Mouse (Mus musculus): ENCODE data around the gene Dnajc5. TPM values are rescaled to one million over a fixed set of nuclear protein-coding genes. Genes with fewer than 3 reads are reported as not detected.

Gene Dnajc5
- 245 and 250 TPM in 2 replicates for polyA plus RNA-seq (2014; fragmentation: Nextera tagmentation; extraction: Ambion mirVana)

- Histone ChIP-seq H3K27me3 (ENCODE audit: control insufficient read depth, insufficient read depth, low read length) (no peaks in the 10 kb centered on the region), H3K36me3 (ENCODE audit: control insufficient read depth, insufficient read depth, low read length) (peaks cover 18% of the 10 kb centered on the region), H3K4me2 (ENCODE audit: low read depth, low read length) (peak within 1 kb of the TSS; percentile 70), H3K4me1 (ENCODE audit: control insufficient read depth, insufficient read depth, low read length) (peaks cover 20% of the 10 kb centered on the region), H3K9me3 (ENCODE audit: control insufficient read depth, low read length) (no peaks in the 10 kb centered on the region), H3K27ac (ENCODE audit: low read depth, low read length) (peak within 1 kb of the TSS; percentile 94), H3K4me3 (ENCODE audit: low read depth, low read length) (peak within 1 kb of the TSS; percentile 95), H3K9ac (replicated peaks; ENCODE audit: low read depth, low read length) (peak within 1 kb of the TSS; percentile 80)
- peak; percentile 97 for ATAC-seq (ENCODE audit: low read depth)
- 0% methylated on average over 74 of the region's 74 CpGs for WGBS
Observed at GRCm38 (mm10) chr2:181520118-181520935, at the start of gene Dnajc5. Dnajc5 (plus strand) TSS chr2:181520485.

GRCm38 (mm10) chr2:181471246-181471645 lies 49.0 kb upstream of the Dnajc5 start:
- no peak for ATAC-seq (ENCODE audit: low read depth)
- no peak overlapping the region for H3K9ac ChIP-seq (replicated peaks; ENCODE audit: low read depth, low read length)

GRCm38 (mm10) chr2:181472256-181472827 lies 47.9 kb upstream of the Dnajc5 start:
- Histone ChIP-seq H3K27me3 (ENCODE audit: control insufficient read depth, insufficient read depth, low read length) (no peaks in the 10 kb centered on the region), H3K27ac (ENCODE audit: low read depth, low read length) (no peak overlapping the region), H3K36me3 (ENCODE audit: control insufficient read depth, insufficient read depth, low read length) (no peaks in the 10 kb centered on the region), H3K4me2 (ENCODE audit: low read depth, low read length) (no peak overlapping the region), H3K9me3 (ENCODE audit: control insufficient read depth, low read length) (no peaks in the 10 kb centered on the region), H3K4me3 (ENCODE audit: low read depth, low read length) (no peak overlapping the region), H3K4me1 (ENCODE audit: control insufficient read depth, insufficient read depth, low read length) (no peaks in the 10 kb centered on the region), H3K9ac (replicated peaks; ENCODE audit: low read depth, low read length) (no peak overlapping the region)
- no peak for ATAC-seq (ENCODE audit: low read depth)
- WGBS, result 85% methylated on average over 1 of the region's 1 CpGs

More at GRCm38 (mm10) chr2:181471246-181471645, 49.0 kb upstream of the Dnajc5 start:
- Histone ChIP-seq H3K4me3 (ENCODE audit: low read depth, low read length) (no peak overlapping the region), H3K9me3 (ENCODE audit: control insufficient read depth, low read length) (no peaks in the 10 kb centered on the region), H3K4me2 (ENCODE audit: low read depth, low read length) (no peak overlapping the region), H3K27ac (ENCODE audit: low read depth, low read length) (no peak overlapping the region), H3K27me3 (ENCODE audit: control insufficient read depth, insufficient read depth, low read length) (no peaks in the 10 kb centered on the region), H3K36me3 (ENCODE audit: control insufficient read depth, insufficient read depth, low read length) (no peaks in the 10 kb centered on the region), H3K4me1 (ENCODE audit: control insufficient read depth, insufficient read depth, low read length) (no peaks in the 10 kb centered on the region)
- 58% methylated on average over 5 of the region's 5 CpGs for WGBS

GRCm38 (mm10) chr2:181483120-181483519 lies 37.2 kb upstream of the Dnajc5 start:
- Histone ChIP-seq H3K27me3 (ENCODE audit: control insufficient read depth, insufficient read depth, low read length) (no peaks in the 10 kb centered on the region), H3K4me3 (ENCODE audit: low read depth, low read length) (no peak overlapping the region), H3K9me3 (ENCODE audit: control insufficient read depth, low read length) (no peaks in the 10 kb centered on the region), H3K9ac (replicated peaks; ENCODE audit: low read depth, low read length) (no peak overlapping the region), H3K27ac (ENCODE audit: low read depth, low read length) (no peak overlapping the region), H3K4me1 (ENCODE audit: control insufficient read depth, insufficient read depth, low read length) (0 out of 2 replicates have a peak, but pooled peaks cover 4% of the 10 kb centered on the region), H3K4me2 (ENCODE audit: low read depth, low read length) (no peak overlapping the region), H3K36me3 (ENCODE audit: control insufficient read depth, insufficient read depth, low read length) (no peaks in the 10 kb centered on the region)
- no peak for ATAC-seq (ENCODE audit: low read depth)
- 50% methylated on average over 2 of the region's 2 CpGs for WGBS

GRCm38 (mm10) chr2:181483562-181484318 lies 36.5 kb upstream of the Dnajc5 start:
- no peak overlapping the region for H3K4me2 ChIP-seq (ENCODE audit: low read depth, low read length)
- no peak overlapping the region for H3K27ac ChIP-seq (ENCODE audit: low read depth, low read length)
- H3K4me3 ChIP-seq (ENCODE audit: low read depth, low read length), result no peak overlapping the region
- H3K9ac ChIP-seq (replicated peaks; ENCODE audit: low read depth, low read length), result no peak overlapping the region
- WGBS, result 32% methylated on average over 7 of the region's 7 CpGs
- H3K27me3 ChIP-seq (ENCODE audit: control insufficient read depth, insufficient read depth, low read length), result no peaks in the 10 kb centered on the region
- H3K36me3 ChIP-seq (ENCODE audit: control insufficient read depth, insufficient read depth, low read length), result no peaks in the 10 kb centered on the region
- H3K4me1 ChIP-seq (ENCODE audit: control insufficient read depth, insufficient read depth, low read length), result 0 out of 2 replicates have a peak, but pooled peaks cover 4% of the 10 kb centered on the region
- no peak for ATAC-seq (ENCODE audit: low read depth)
- H3K9me3 ChIP-seq (ENCODE audit: control insufficient read depth, low read length), result no peaks in the 10 kb centered on the region

- H3K9ac ChIP-seq (replicated peaks; ENCODE audit: low read depth, low read length), result no peak overlapping the region
- WGBS, result 82% methylated on average over 6 of the region's 6 CpGs
- no peaks in the 10 kb centered on the region for H3K36me3 ChIP-seq (ENCODE audit: control insufficient read depth, insufficient read depth, low read length)
- no peak overlapping the region for H3K4me2 ChIP-seq (ENCODE audit: low read depth, low read length)
- no peak overlapping the region for H3K27ac ChIP-seq (ENCODE audit: low read depth, low read length)
- H3K4me3 ChIP-seq (ENCODE audit: low read depth, low read length), result no peak overlapping the region
- no peaks in the 10 kb centered on the region for H3K9me3 ChIP-seq (ENCODE audit: control insufficient read depth, low read length)
- H3K4me1 ChIP-seq (ENCODE audit: control insufficient read depth, insufficient read depth, low read length), result 0 out of 2 replicates have a peak, but pooled peaks cover 4% of the 10 kb centered on the region
- H3K27me3 ChIP-seq (ENCODE audit: control insufficient read depth, insufficient read depth, low read length), result no peaks in the 10 kb centered on the region
- no peak for ATAC-seq (ENCODE audit: low read depth)
Observed at GRCm38 (mm10) chr2:181484456-181485233, 35.6 kb upstream of the Dnajc5 start.

- Histone ChIP-seq H3K4me1 (ENCODE audit: control insufficient read depth, insufficient read depth, low read length) (0 out of 2 replicates have a peak, but pooled peaks cover 4% of the 10 kb centered on the region), H3K9me3 (ENCODE audit: control insufficient read depth, low read length) (no peaks in the 10 kb centered on the region), H3K27me3 (ENCODE audit: control insufficient read depth, insufficient read depth, low read length) (no peaks in the 10 kb centered on the region), H3K4me3 (ENCODE audit: low read depth, low read length) (no peak overlapping the region), H3K36me3 (ENCODE audit: control insufficient read depth, insufficient read depth, low read length) (no peaks in the 10 kb centered on the region), H3K27ac (ENCODE audit: low read depth, low read length) (no peak overlapping the region), H3K4me2 (ENCODE audit: low read depth, low read length) (no peak overlapping the region), H3K9ac (replicated peaks; ENCODE audit: low read depth, low read length) (no peak overlapping the region)
- 11% methylated on average over 1 of the region's 1 CpGs for WGBS
- no peak for ATAC-seq (ENCODE audit: low read depth)
Observed at GRCm38 (mm10) chr2:181485741-181486140, 34.5 kb upstream of the Dnajc5 start.
